15 mouse cellular contexts compared by ENCODE assay signal in the genomic region with DNA sequence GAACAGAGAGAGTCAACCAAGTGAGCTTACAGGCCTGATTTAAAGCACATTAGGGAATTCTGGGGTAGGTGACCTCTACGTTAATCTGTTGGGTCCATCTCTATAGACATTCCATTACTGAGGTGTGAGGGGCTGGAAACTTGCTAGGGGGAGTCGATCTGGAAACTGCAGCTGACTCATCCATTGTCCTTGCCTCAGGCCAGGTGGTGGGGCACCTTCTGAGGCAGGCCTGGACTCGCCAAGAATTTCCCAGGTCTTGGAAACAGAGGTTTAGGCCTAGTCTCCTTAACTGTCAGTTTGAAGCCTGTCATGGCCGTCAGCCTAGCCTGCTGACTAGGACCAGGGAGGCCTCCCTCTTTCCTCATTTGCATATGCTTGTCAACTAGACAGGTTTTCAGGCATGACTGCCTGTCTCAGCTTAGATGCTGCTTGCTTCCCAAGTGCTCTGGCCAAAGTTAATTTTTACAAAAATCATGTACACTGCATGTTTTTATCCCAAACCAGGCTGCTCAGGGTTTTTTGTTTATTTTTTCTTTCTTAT. TPM values are rescaled to one million over a fixed set of nuclear protein-coding genes. Genes with fewer than 3 reads are reported as not detected.
DNase-seq lines count a peak whose midpoint lies in the region; ATAC-seq lines count a peak whose summit lies in the region.
"Had no signal": no experiment of that assay in that cellular context is flagged by ENCODE, and none has a peak within 500 bp of the region (broad histone marks: within the 10 kb centered on the region; RNA-seq: fewer than 3 reads in every experiment).

No protein-coding gene starts in this region.

- no peak overlapping the region for H3K27ac ChIP-seq in forebrain, embryonic 12.5 days
- no peak overlapping the region for H3K27ac ChIP-seq in forebrain, embryonic 15.5 days (replicated peaks)
- no peak overlapping the region for H3K27ac ChIP-seq in kidney, embryonic 15.5 days
- peak overlapping the region; percentile 83 for H3K27ac ChIP-seq in lung, embryonic 15.5 days
- no peak overlapping the region for H3K27ac ChIP-seq in embryonic facial prominence, embryonic 10.5 days (replicated peaks)
- H3K27ac ChIP-seq: liver, embryonic 15.5 days; neural tube, embryonic 12.5 days had no signal

- 0 out of 2 replicates have a peak, but pooled peaks have one; percentile 23 for ATAC-seq in forebrain, embryonic 12.5 days (ENCODE audit: low FRiP score)
- ATAC-seq in forebrain, embryonic 15.5 days (replicated peaks), result no peak; the same call in 1 of the 2 replicates
- no peak for ATAC-seq in kidney, embryonic 15.5 days (replicated peaks; ENCODE audit: low FRiP score)
- ATAC-seq in lung, embryonic 15.5 days (ENCODE audit: borderline replicate concordance, extremely low read depth, low FRiP score, low TSS enrichment), result no peak

- H3K9ac ChIP-seq in forebrain, embryonic 12.5 days, result no peak overlapping the region
- no peak overlapping the region for H3K9ac ChIP-seq in forebrain, embryonic 15.5 days (replicated peaks)
- H3K9ac ChIP-seq in kidney, embryonic 15.5 days, result no peak overlapping the region
- no peak overlapping the region for H3K9ac ChIP-seq in lung, embryonic 15.5 days
- H3K9ac ChIP-seq: liver, embryonic 15.5 days; neural tube, embryonic 12.5 days had no signal

- H3K36me3 ChIP-seq in forebrain, embryonic 12.5 days (replicated peaks), result no peaks in the 10 kb centered on the region
- no peaks in the 10 kb centered on the region for H3K36me3 ChIP-seq in forebrain, embryonic 15.5 days
- no peaks in the 10 kb centered on the region for H3K36me3 ChIP-seq in kidney, embryonic 15.5 days
- no peaks in the 10 kb centered on the region for H3K36me3 ChIP-seq in lung, embryonic 15.5 days
- no peaks in the 10 kb centered on the region for H3K36me3 ChIP-seq in embryonic facial prominence, embryonic 10.5 days (replicated peaks)
- H3K36me3 ChIP-seq: liver, embryonic 15.5 days; neural tube, embryonic 12.5 days had no signal

- DNase-seq in kidney, adult 11 months, result peak; percentile 26
- no peak for DNase-seq in lung, adult 18-20 months
- DNase-seq in embryonic facial prominence, embryonic 10.5 days (ENCODE audit: low spot score), result peak; percentile 43
- DNase-seq in embryo, embryonic 11 days, result no peak
- DNase-seq: adrenal gland, adult 2 months; B cell, adult 2 months; cerebellum, adult 11-12 months; retina, postnatal 1 day had no signal

- H3K4me2 ChIP-seq in forebrain, embryonic 12.5 days, result no peak overlapping the region
- no peak overlapping the region for H3K4me2 ChIP-seq in forebrain, embryonic 15.5 days (replicated peaks)
- H3K4me2 ChIP-seq in kidney, embryonic 15.5 days, result no peak overlapping the region
- H3K4me2 ChIP-seq in lung, embryonic 15.5 days, result no peak overlapping the region
- H3K4me2 ChIP-seq: liver, embryonic 15.5 days; neural tube, embryonic 12.5 days had no signal

- no peaks in the 10 kb centered on the region for H3K9me3 ChIP-seq in forebrain, embryonic 12.5 days
- H3K9me3 ChIP-seq in forebrain, embryonic 15.5 days, result no peaks in the 10 kb centered on the region
- no peaks in the 10 kb centered on the region for H3K9me3 ChIP-seq in kidney, embryonic 15.5 days (replicated peaks)
- H3K9me3 ChIP-seq in lung, embryonic 15.5 days, result no peaks in the 10 kb centered on the region
- no peaks in the 10 kb centered on the region for H3K9me3 ChIP-seq in embryonic facial prominence, embryonic 10.5 days
- H3K9me3 ChIP-seq: liver, embryonic 15.5 days; megakaryocyte, embryonic 14.5 days; neural tube, embryonic 12.5 days had no signal

- peaks cover 62% of the 10 kb centered on the region for H3K27me3 ChIP-seq in forebrain, embryonic 12.5 days
- no peaks in the 10 kb centered on the region for H3K27me3 ChIP-seq in forebrain, embryonic 15.5 days
- no peaks in the 10 kb centered on the region for H3K27me3 ChIP-seq in kidney, embryonic 15.5 days
- H3K27me3 ChIP-seq in lung, embryonic 15.5 days, result no peaks in the 10 kb centered on the region
- H3K27me3 ChIP-seq in embryonic facial prominence, embryonic 10.5 days (replicated peaks; ENCODE audit: low read depth, poor library complexity, severe bottlenecking), result 0 out of 2 replicates have a peak, but pooled peaks cover 5% of the 10 kb centered on the region
- H3K27me3 ChIP-seq: liver, embryonic 15.5 days; neural tube, embryonic 12.5 days had no signal

- peaks cover 17% of the 10 kb centered on the region for H3K4me1 ChIP-seq in forebrain, embryonic 12.5 days
- H3K4me1 ChIP-seq in forebrain, embryonic 15.5 days, result peaks cover 18% of the 10 kb centered on the region
- H3K4me1 ChIP-seq in kidney, embryonic 15.5 days, result peaks cover 16% of the 10 kb centered on the region
- H3K4me1 ChIP-seq in lung, embryonic 15.5 days, result peaks cover 48% of the 10 kb centered on the region
- H3K4me1 ChIP-seq in embryonic facial prominence, embryonic 10.5 days, result peaks cover 26% of the 10 kb centered on the region

- WGBS in forebrain, embryonic 12.5 days, result 57% methylated on average over 4 of the region's 4 CpGs
- 55% methylated on average over 4 of the region's 4 CpGs for WGBS in forebrain, embryonic 15.5 days
- 58% methylated on average over 4 of the region's 4 CpGs for WGBS in kidney, embryonic 15.5 days
- 62% methylated on average over 4 of the region's 4 CpGs for WGBS in lung, embryonic 15.5 days
- WGBS in embryonic facial prominence, embryonic 10.5 days, result 65% methylated on average over 4 of the region's 4 CpGs

- H3K4me3 ChIP-seq in forebrain, embryonic 12.5 days (replicated peaks), result no peak overlapping the region
- H3K4me3 ChIP-seq in forebrain, embryonic 15.5 days, result no peak overlapping the region
- H3K4me3 ChIP-seq in kidney, embryonic 15.5 days (replicated peaks), result no peak overlapping the region
- H3K4me3 ChIP-seq in lung, embryonic 15.5 days, result no peak overlapping the region
- H3K4me3 ChIP-seq in embryonic facial prominence, embryonic 10.5 days, result no peak overlapping the region
- H3K4me3 ChIP-seq: liver, embryonic 15.5 days; megakaryocyte, embryonic 14.5 days; neural tube, embryonic 12.5 days had no signal

RNA-seq across cellular contexts. Expression of gene Hopx, which starts 21.8 kb away (rescaled TPM):
- 1.0 and 1.1 TPM in 2 replicates for polyA plus RNA-seq in forebrain, embryonic 12.5 days (2016; fragmentation: Nextera tagmentation; extraction: Ambion mirVana)
- 1.8 and 2.2 TPM in 2 replicates for polyA plus RNA-seq in forebrain, embryonic 15.5 days (2015; fragmentation: Nextera tagmentation; extraction: Ambion mirVana)
- 1.0 and 1.7 TPM in 2 replicates for polyA plus RNA-seq in kidney, embryonic 15.5 days (2015; fragmentation: Nextera tagmentation; extraction: Ambion mirVana)
- 6.4 and 7.9 TPM in 2 replicates for polyA plus RNA-seq in lung, embryonic 15.5 days (2015; fragmentation: Nextera tagmentation; extraction: Ambion mirVana)
- polyA plus RNA-seq in embryonic facial prominence, embryonic 10.5 days (2016; fragmentation: Nextera tagmentation; extraction: Ambion mirVana), result 0.40 TPM in 1 of 2 replicates, not detected in the other

Comparison
In these comparisons a context has a peak if more than half of its experiments do, and no peak if none do; other contexts are left out.
1. DNase-seq: peak in kidney, adult 11 months (single experiment) and embryonic facial prominence, embryonic 10.5 days (single experiment); none in lung, adult 18-20 months (0 of 2) and embryo, embryonic 11 days (single experiment).